Mouse (Mus musculus) ES-E14 (cell line): Measurements from ENCODE around the gene Ptgfr.

Source experiments
- CHD2 ChIP-seq: IDR thresholded peaks from 2 replicates; pipeline ENCODE4 v1.6.1; 2014; ENCODE audit warnings: mild to moderate bottlenecking, low read depth, low read length, inconsistent platforms
- MAFK ChIP-seq: IDR thresholded peaks from 2 replicates; pipeline ENCODE4 v1.6.1; 2014; ENCODE audit warnings: mild to moderate bottlenecking, low read depth, low read length, inconsistent platforms; ENCODE audit not compliant: insufficient read depth
- ZC3H11A ChIP-seq: IDR thresholded peaks from 2 replicates; pipeline ENCODE4 v1.6.1; 2012; ENCODE audit warnings: low read depth, mild to moderate bottlenecking, inconsistent platforms, low read length, borderline replicate concordance
- ZNF384 ChIP-seq: IDR thresholded peaks from 2 replicates; pipeline ENCODE4 v1.6.1; 2012; ENCODE audit warnings: low read depth, low read length, inconsistent platforms

- no peak for TF ChIP-seq ZNF384
- TF ChIP-seq ZC3H11A, result no peak
- no peak for TF ChIP-seq MAFK
- no peak for TF ChIP-seq CHD2
Measured at GRCm38 (mm10) chr3:151808613-151809012, 28.8 kb downstream of the Ptgfr start.
